Mouse (Mus musculus) lung, postnatal 0 days (tissue): Measurements from ENCODE around the gene Ptpre.

Experiments
- CTCF ChIP-seq: IDR thresholded peaks from 2 replicates; pipeline ENCODE4 v1.5.1; 2016; ENCODE audit warnings: antibody characterized with exemption, mild to moderate bottlenecking
- EP300 ChIP-seq: IDR thresholded peaks from 2 replicates; pipeline ENCODE4 v1.6.1; 2016; ENCODE audit warnings: antibody characterized with exemption, mild to moderate bottlenecking, control low read depth

DNA sequence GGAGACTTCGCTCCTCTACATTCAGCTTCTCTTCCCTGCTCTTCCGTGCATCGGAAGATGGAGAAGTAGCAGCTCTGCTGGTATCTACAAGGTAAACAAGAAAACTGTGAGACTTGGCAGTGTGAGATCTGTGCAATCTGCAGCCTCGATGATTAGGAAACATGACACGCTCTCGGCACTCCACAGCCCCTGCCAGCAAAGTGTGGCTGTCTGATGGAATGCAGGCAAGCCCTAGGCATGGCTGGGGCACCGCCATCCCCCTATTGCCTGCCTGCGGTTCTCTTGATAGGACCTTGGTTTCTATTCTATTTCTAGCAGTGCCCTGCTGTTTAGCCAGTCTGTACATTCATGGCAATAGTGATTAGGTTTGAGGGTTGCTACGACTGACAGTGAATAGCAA lies 59.7 kb downstream of the Ptpre start:
- no peak for TF ChIP-seq EP300
- TF ChIP-seq CTCF = no peak
